Mouse (Mus musculus): ENCODE results near the gene Psen2.

GRCm38 (mm10) chr1:180255294-180256117 lies 7.7 kb downstream of the Psen2 start:
- TF ChIP-seq POLR2A (IDR thresholded peaks at IDR 0.05; ENCODE audit: borderline replicate concordance, control insufficient read depth, low read depth, low read length) (no peak), CTCF (IDR thresholded peaks at IDR 0.05; ENCODE audit: control insufficient read depth, insufficient read depth, low read length) (no peak)

Measured in bone marrow, adult 2 months (tissue).